Mouse (Mus musculus): ENCODE results near the gene Sorl1.

Sorl1 gene

GRCm38 (mm10) chr9:42054339-42055272 lies 69.5 kb downstream of the Sorl1 start:
- DNase-seq (ENCODE audit: low read depth, low spot score): peak; percentile 74

GRCm38 (mm10) chr9:42053591-42054190 lies 70.4 kb downstream of the Sorl1 start:
- DNase-seq (ENCODE audit: low read depth, low spot score): no peak

DNA sequence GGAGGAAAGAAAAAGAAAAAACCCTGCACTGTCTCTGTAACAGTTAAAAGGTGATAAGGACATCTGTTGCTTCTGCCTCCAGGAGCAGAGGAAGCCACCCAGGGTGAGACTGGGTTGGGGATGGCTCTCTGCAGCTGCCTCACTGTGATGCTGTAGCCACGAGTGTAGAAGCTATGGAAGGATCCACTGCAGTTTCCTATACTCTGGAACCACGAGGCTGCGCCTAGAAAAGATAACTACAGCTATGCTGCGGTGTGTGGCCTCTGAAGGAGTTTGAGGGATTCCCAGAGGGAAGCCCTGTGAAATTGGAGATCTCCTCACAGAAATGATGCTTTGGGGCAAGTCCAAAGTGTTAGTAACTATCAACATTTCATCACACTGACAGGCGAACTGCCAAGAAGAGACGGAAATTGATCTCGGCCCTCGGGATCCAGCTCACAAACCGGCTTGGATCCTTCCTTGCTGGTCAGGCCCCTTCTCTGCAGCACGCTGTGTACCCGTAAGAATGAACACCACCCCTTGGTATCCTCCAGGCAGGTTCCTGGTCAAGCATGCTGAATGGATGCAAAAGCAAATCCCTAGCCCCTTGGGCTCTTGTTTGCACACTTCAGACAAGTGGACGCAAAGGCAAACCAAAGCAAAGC lies 71.3 kb downstream of the Sorl1 start:
- DNase-seq (ENCODE audit: low read depth, low spot score): no peak

GRCm38 (mm10) chr9:42048542-42048941 lies 75.6 kb downstream of the Sorl1 start:
- DNase-seq (ENCODE audit: low read depth, low spot score): no peak

DNA sequence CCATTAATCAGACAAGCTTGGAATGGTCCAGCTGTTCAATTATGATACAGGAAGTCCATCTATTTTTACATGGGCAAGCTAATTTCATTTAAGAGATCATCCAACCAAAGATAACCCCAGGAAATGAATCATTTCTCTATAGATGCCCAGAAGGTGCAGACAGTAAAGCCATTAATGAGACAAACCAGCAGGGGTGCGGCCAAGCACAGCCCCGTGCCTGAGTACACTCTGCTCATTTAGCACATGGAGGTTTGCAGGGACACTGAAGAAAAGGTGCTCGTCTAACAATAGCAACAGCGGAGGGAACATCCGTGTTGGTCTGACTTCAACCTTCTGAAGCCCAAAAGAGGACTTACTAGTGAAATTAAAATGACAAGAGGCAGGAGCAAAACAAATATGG lies 76.3 kb downstream of the Sorl1 start:
- DNase-seq (ENCODE audit: low read depth, low spot score): no peak

DNA sequence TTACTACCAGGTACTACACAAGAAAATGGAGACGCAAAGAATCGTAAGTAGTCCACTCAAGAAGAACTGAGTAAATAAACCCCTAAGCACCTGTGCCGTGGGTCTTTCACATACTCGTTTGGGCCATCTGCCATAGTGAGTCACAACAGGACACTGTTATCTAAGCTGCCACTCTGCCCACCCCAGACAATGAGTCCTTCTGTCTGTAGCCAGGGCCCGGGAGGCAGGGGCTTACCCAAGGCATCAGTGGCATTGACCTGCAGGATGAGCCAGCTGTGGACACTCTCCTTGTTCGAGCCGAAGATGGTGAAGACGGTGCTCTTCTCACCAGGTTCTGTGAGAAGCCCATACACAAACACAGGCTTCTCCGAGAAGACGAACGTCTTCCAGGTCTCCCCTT lies 77.8 kb downstream of the Sorl1 start:
- no peak for DNase-seq (ENCODE audit: low read depth, low spot score)

DNA sequence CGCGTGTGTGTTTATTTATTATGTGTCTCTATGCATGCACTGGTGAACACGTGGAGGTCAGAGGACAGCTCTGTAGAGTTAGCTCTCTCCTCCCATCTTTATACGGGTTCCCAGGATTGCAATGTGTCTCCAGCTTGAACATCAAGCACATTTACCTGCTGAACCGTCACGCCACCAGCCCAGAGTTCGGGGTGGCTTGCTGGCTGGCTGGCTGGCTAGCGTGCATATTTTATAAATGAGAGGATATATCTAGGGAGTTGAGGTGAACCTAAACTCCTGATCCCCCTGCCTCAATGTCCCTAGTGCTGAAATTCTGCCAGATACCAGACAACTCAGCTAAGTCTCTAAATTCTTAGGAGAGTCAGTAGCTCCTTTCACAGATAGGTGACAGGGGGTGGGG lies 79.4 kb downstream of the Sorl1 start:
- DNase-seq (ENCODE audit: low read depth, low spot score): no peak

DNA sequence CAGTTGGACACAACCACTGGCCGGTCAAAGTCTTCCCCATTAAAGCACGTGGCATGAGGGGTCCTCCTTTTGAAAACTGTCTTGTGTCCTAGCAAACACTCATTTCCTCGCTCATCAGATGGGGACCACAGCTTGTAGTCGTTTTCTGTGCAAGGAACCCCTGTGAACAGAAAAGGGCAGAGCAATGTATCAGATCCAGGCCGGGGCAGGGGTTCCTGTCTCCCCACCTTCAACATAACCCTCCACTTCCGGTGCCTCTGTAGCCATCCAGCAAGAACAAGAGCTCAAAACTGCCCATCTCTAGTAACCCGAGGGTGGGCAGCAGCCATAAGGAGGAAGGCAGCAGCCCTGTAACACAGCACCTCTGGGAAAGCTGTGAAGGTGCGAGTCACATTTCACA lies 80.2 kb downstream of the Sorl1 start:
- DNase-seq (ENCODE audit: low read depth, low spot score): no peak

DNA sequence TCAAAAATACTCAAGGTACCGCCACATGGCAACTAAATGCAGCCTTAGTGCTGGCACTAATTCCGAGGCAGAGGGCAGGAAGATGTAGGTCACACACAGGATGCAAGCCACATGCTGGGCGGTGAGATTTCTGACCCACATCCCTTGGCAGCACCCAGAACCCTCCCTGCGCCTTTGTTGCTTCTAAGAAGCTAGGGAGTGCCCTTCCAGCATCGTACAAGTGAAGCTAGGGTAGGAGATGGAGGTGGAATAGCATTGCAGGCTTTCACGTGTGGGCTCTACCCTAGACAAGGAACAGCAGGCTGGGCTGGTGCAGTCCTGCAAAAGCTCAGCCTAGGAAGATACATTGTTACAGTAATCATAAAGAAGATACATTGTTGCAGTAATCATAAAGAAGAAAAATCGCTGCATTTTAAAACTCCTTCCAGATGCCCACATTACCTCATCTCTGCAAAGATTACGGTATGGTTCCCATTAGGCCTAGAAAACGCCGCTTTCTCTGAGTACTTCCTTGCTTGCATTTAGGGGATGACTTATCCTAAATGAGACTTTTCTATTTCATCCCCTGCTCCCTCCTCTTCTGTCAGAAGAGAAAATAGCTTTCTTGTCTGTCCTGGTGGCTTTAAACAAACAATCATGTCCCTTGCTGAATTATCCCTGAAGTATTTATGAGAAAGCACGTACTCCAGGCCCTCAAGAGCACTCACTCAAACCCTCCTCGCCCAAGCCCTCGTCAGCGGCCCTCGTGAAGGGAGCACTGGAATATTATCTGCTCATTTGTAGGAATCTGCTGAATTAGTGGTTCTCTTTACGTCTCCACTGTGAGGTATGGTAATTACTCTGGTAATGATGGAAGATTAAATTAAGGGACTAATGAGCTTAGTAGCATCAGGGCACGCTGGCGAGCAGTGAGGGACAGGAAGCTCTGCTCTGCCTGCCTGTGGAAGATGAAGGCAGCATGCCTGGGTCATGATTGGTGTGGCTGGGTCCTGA lies 84.8 kb downstream of the Sorl1 start:
- no peak for DNase-seq (ENCODE audit: low read depth, low spot score)

- no peak for DNase-seq (ENCODE audit: low read depth, low spot score)
These were observed 87.2 kb downstream of the Sorl1 start for GRCm38 (mm10) chr9:42036885-42037284.

GRCm38 (mm10) chr9:42035995-42036394 lies 88.1 kb downstream of the Sorl1 start:
- no peak for DNase-seq (ENCODE audit: low read depth, low spot score)

DNA sequence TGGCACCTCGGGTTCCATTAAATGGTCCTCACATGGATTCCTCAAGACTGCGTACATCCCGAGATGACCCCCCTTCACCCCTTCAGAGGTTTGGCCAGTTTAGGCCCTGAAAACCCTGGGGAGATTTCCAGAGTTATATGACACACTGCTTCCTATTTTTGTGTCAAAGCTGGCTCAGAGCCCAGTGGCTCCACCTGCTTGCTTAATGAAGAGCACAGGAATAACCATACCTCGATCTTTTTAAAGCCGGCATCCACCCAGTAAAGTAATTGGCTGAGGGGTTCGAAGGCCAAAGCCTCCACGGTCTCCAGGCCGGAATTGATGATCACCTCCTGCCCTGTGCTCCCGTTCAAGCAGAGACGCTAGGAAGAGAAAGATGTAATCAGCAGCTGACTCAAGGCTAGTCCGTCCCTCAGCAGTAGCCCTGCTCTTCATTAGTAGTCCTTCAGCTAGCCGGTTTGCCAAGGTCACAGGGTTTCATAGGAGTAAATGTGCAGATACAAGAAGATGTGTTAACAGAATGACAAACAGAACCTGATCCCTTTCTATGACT lies 88.8 kb downstream of the Sorl1 start:
- DNase-seq (ENCODE audit: low read depth, low spot score): no peak

GRCm38 (mm10) chr9:42034116-42034520 lies 90.0 kb downstream of the Sorl1 start:
- no peak for DNase-seq (ENCODE audit: low read depth, low spot score)

DNA sequence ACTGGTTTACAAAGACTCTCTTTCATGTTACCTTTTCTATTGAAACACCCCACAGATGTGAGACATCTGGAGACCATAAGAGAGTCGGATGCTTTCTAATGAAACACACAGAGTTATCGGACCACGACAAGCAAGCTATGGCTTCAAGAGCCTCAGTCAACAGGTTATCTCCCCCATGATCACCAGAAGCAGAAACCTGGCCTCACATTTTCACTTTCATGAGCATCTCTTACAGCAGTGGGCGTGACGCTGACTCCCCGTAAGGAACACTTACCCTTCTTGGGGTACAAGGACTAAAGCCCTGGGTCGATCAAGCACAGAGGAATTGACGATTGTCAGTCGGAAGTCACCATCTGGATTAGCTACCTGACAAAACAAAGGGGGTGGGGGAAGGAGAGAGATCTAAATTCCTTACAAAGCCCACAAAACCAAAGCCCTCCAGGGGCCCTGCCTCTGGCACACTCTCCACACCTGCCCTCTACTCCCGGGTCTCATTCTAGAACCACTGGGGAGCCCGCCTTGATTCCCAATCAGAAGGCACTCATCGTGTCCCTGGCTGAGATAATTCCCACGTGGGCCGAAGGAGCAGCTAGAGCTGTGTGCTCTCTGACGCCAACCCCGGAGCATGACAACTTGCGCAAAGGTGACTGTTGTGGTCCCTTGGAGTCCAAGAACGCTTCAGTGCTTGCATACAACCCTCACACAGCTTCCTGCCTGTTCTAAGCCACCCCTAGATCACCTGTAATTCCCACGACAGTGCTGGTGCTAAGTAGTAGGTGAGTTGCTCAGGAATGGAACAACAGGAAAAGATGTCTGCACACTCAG lies 90.6 kb downstream of the Sorl1 start:
- DNase-seq (ENCODE audit: low read depth, low spot score): no peak

- DNase-seq (ENCODE audit: low read depth, low spot score): no peak
These were observed 91.7 kb downstream of the Sorl1 start for GRCm38 (mm10) chr9:42032419-42032818.

DNA sequence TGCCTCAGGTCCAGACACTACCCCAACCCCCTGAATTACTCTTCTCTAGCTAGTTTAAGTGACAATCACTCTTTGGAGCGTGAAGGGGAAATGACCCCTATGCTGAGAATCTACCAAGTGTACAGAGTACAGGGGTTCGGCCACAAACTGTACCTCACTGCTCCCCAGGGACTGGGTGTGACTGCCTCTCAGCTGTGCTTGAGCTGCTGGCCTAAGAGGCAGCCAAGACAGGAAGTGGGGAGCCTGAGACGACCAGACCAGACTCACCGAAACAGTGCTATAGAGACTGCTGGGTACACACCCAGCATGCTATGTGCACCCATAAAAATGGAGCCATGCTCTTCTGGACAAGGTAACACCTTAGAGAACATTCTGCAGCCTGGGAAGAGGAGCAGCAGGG lies 95.3 kb downstream of the Sorl1 start:
- no peak for DNase-seq (ENCODE audit: low read depth, low spot score)

DNA sequence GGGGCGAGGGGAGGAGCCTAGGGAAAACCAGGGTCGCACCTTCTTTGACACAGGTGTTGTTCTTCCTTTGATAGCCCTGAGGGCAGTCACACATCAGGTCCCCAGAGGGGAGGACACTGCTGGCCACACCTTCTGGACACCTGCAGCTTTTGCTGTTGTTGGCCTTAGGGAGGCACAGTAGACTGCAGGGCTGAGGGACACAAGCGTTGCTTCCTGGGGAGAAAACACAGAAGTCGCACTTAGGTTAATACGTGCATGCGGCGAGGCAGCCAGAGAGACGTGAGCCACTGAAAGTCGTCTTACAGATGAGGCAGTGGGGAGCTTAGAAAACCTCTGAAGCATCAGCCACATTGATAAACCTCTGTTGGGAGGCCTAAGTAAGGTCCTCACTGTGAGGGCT lies 99.8 kb downstream of the Sorl1 start:
- no peak for DNase-seq (ENCODE audit: low read depth, low spot score)

DNA sequence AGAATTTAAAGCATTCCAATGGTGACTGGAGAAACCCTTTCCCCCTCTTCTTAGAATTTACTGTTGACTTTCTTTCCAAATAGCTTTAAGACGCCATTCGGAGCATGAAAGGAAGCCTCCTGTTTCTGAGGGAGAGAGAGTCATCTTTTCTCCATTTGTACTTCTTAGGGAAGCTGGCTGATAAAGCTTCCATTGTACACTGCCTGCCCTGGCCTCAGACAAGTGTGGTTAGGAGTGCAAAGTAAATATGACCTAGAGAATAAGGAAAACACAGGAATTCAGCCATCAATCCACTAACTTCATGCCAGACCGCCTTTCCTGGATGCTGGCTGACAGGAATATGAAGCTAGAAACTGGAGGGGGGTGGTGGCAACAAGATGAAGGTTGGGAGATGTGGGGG lies 100.7 kb downstream of the Sorl1 start:
- no peak for DNase-seq (ENCODE audit: low read depth, low spot score)

DNA sequence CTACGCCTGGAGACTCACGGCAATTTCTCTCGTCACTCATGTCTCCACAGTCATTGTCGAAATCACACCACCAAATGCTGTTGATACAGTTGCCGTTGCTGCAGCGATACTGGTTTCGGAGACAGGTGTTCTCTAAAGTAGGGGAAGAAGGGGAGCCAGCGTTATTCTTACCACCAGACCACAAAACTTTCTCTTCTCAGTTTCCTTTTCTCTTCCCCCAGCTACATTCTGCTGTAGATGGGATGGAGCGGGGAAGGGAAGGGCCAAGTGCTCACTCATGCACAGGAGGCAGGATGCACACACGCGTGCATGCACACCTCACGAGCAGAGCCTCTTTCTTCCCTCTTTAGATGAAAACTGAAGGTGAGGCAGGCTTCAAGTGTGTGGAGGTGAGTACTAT lies 101.8 kb downstream of the Sorl1 start:
- DNase-seq (ENCODE audit: low read depth, low spot score): no peak

GRCm38 (mm10) chr9:42019308-42020031 lies 104.6 kb downstream of the Sorl1 start:
- no peak for DNase-seq (ENCODE audit: low read depth, low spot score)

All from ZHBTc4 (cell line).